ENCODE assay signal across 7 mouse cellular contexts in genomic region chr6:47390436-47391002, GRCm38 (mm10).
A peak's percentile ranks its signal among the peaks of the same experiment; 100 is the strongest.
DNase-seq lines count a peak whose midpoint lies in the region; ATAC-seq lines count a peak whose summit lies in the region.

No protein-coding gene starts in this region.

- ATAC-seq in common myeloid progenitor, adult 5-6 weeks (replicated peaks; ENCODE audit: low read depth, poor library complexity, severe bottlenecking), result peak; percentile 66

- peak; percentile 11 for DNase-seq in ovary, postnatal 36 days (ENCODE audit: low spot score)
- no peak for DNase-seq in ovary, postnatal 14 days (ENCODE audit: low spot score)
- DNase-seq in heart, postnatal 14 days, result peak; percentile 11 to 34
- peak; percentile 61 to 88 for DNase-seq in left cerebral cortex, postnatal 25 days (ENCODE audit: low spot score in 2 of 2)
- peak; percentile 63 to 73 for DNase-seq in right cerebral cortex, adult 2 months (ENCODE audit: low spot score in 2 of 2)
- DNase-seq in natural killer cell, adult 2 months (ENCODE audit: low spot score in 2 of 2), result no peak

- intact Hi-C loops in heart, postnatal 14 days (cut with DNase I), result no loop called here
- intact Hi-C loops in left cerebral cortex, postnatal 25 days (cut with DNase I), result loop anchor here (5.0 kb wide), 3 partner anchors 67 to 262 kb away; no protein-coding TSS in a partner anchor

Comparison
In these comparisons a context has a peak if more than half of its experiments do, and no peak if none do; other contexts are left out.
1. DNase-seq: peak in ovary, postnatal 36 days (single experiment), heart, postnatal 14 days (2 of 2), left cerebral cortex, postnatal 25 days (2 of 2) and right cerebral cortex, adult 2 months (2 of 2); none in ovary, postnatal 14 days (single experiment) and natural killer cell, adult 2 months (0 of 2).